Mouse (Mus musculus): Measurements from ENCODE around the gene Clk3. TPM values are rescaled to one million over a fixed set of nuclear protein-coding genes. Genes with fewer than 3 reads are reported as not detected.
A peak's percentile ranks its signal among the peaks of the same experiment; 100 is the strongest.

Gene Clk3
- polyA plus RNA-seq, 1 experiment from 2014 or later = 53.2 TPM

DNA sequence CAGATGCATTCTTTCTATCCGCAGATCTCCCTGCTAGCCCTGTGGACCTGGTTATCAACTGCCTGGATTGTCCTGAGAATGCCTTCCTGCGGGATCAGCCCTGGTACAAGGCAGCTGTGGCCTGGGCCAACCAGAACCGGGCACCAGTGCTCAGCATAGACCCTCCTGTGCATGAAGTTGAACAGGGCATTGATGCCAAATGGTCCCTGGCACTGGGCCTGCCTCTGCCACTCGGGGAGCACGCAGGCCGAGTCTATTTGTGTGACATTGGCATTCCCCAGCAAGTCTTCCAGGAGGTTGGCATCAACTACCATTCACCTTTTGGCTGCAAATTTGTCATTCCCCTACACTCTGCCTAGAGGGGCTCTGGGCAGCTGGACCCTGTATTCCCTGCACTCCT lies 17.5 kb downstream of the Clk3 start:
- Histone ChIP-seq H3K27ac (replicated peaks in 1 of 2; ENCODE audit: control insufficient read depth in 1 of 2, insufficient read depth in 1 of 2, low read depth in 2 of 2, low read length in 2 of 2) (no peak overlapping the region), H3K4me3 (ENCODE audit: control insufficient read depth in 1 of 2, insufficient read depth in 1 of 2, low read depth in 1 of 2, low read length in 2 of 2) (no peak overlapping the region), H3K9me3 (ENCODE audit: control insufficient read depth, low read length) (no peaks in the 10 kb centered on the region), H3K36me3 (ENCODE audit: control insufficient read depth, insufficient read depth, low read length) (peaks cover 91% of the 10 kb centered on the region), H3K4me2 (ENCODE audit: low read length) (no peak overlapping the region), H3K4me1 (ENCODE audit: control insufficient read depth in 2 of 2, insufficient read depth in 2 of 2, low read length in 2 of 2) (no peaks in the 10 kb centered on the region), H3K27me3 (ENCODE audit: control insufficient read depth, insufficient read depth, low read length) (no peaks in the 10 kb centered on the region), H3K9ac (ENCODE audit: low read length) (no peak overlapping the region)
- no peak for ATAC-seq (ENCODE audit: insufficient number of reproducible peaks, insufficient read depth, low FRiP score, low read depth)
- 79% methylated on average over 6 of the region's 6 CpGs for WGBS

DNA sequence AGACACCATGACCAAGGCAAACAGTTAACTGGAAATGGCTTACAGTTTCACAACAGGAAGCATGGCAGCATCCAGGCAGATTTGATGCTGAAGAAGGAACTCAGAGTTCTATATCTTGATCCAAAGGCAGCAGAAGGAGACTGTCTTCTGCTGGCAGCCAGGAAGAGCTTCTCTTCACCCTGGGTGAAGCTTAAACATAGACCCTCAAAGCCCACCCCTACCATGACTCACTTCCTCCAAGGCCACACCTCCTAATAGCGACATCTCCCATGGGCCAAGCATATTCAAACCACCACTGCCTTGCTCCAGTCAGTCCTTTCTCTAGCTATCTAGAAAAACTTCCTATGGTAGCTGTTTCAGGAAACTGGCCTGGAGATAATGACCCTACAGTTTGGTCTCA lies 18.6 kb downstream of the Clk3 start:
- Histone ChIP-seq H3K4me2 (ENCODE audit: low read length) (no peak overlapping the region), H3K4me1 (ENCODE audit: control insufficient read depth in 2 of 2, insufficient read depth in 2 of 2, low read length in 2 of 2) (no peaks in the 10 kb centered on the region), H3K9me3 (ENCODE audit: control insufficient read depth, low read length) (no peaks in the 10 kb centered on the region), H3K36me3 (ENCODE audit: control insufficient read depth, insufficient read depth, low read length) (peaks cover 90% of the 10 kb centered on the region), H3K4me3 (ENCODE audit: control insufficient read depth in 1 of 2, insufficient read depth in 1 of 2, low read depth in 1 of 2, low read length in 2 of 2) (no peak overlapping the region), H3K9ac (ENCODE audit: low read length) (no peak overlapping the region), H3K27me3 (ENCODE audit: control insufficient read depth, insufficient read depth, low read length) (no peaks in the 10 kb centered on the region), H3K27ac (replicated peaks in 1 of 2; ENCODE audit: control insufficient read depth in 1 of 2, insufficient read depth in 1 of 2, low read depth in 2 of 2, low read length in 2 of 2) (no peak overlapping the region)
- 64% methylated on average over 1 of the region's 1 CpGs for WGBS
- no peak for ATAC-seq (ENCODE audit: insufficient number of reproducible peaks, insufficient read depth, low FRiP score, low read depth)

DNA sequence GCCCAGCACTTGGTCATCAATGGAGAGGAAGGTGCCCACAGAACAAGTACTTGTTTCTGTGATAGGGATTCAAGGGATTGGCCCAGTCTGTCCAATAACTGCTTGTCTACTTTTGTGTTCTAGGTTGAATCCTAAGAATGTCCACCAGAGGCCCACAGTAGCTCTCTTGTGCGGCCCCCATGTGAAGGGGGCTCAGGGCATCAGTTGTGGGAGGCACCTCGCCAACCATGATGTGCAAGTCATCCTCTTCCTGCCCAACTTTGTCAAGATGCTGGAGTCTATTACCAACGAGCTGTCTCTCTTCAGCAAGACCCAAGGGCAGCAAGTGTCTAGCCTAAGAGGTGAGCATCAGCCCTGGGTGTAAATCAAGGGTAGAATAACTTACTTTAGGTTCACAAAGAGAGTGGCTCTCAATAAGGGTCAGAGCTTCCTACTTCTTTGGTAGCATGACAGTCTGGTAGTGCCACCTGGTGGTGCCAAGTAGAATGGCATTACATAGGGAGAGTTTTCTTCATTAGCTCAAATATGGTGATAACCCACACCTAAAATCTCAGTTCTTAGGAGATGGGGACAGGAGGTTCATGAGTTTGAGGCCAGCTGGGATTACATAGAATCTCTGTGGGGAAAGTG lies 21.1 kb downstream of the Clk3 start:
- H3K27me3 ChIP-seq (ENCODE audit: control insufficient read depth, insufficient read depth, low read length) = no peaks in the 10 kb centered on the region
- peaks cover 89% of the 10 kb centered on the region for H3K36me3 ChIP-seq (ENCODE audit: control insufficient read depth, insufficient read depth, low read length)
- H3K4me3 ChIP-seq (ENCODE audit: control insufficient read depth in 1 of 2, insufficient read depth in 1 of 2, low read depth in 1 of 2, low read length in 2 of 2) = no peak overlapping the region
- H3K9me3 ChIP-seq (ENCODE audit: control insufficient read depth, low read length) = no peaks in the 10 kb centered on the region
- ATAC-seq (ENCODE audit: insufficient number of reproducible peaks, insufficient read depth, low FRiP score, low read depth) = no peak
- no peak overlapping the region for H3K4me2 ChIP-seq (ENCODE audit: low read length)
- 69% methylated on average over 3 of the region's 3 CpGs for WGBS
- H3K4me1 ChIP-seq (ENCODE audit: control insufficient read depth in 2 of 2, insufficient read depth in 2 of 2, low read length in 2 of 2) = no peaks in the 10 kb centered on the region
- no peak overlapping the region for H3K27ac ChIP-seq (replicated peaks in 1 of 2; ENCODE audit: control insufficient read depth in 1 of 2, insufficient read depth in 1 of 2, low read depth in 2 of 2, low read length in 2 of 2)
- H3K9ac ChIP-seq (ENCODE audit: low read length) = no peak overlapping the region

DNA sequence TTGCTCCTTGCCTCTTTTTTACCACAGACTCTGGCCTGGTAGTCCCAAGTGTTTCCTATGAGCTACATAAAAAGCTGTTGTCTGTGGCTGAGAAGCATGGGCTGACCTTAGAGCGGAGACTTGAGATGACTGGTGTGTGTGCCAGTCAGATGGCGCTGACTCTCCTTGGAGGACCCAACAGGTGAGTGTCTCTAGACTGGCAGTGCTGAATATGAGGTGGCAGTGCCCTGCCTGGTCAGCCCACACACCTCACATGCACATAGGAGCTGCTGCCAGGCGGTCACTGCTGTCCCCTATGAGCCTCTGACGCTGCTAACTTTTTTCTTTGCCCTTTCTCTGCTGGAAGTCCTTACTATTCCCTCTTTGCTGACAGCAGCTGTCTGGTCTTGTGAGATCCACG lies 25.8 kb downstream of the Clk3 start:
- H3K27ac ChIP-seq (replicated peaks in 1 of 2; ENCODE audit: control insufficient read depth in 1 of 2, insufficient read depth in 1 of 2, low read depth in 2 of 2, low read length in 2 of 2) = no peak overlapping the region
- peaks cover 48% of the 10 kb centered on the region for H3K36me3 ChIP-seq (ENCODE audit: control insufficient read depth, insufficient read depth, low read length)
- no peaks in the 10 kb centered on the region for H3K9me3 ChIP-seq (ENCODE audit: control insufficient read depth, low read length)
- no peak overlapping the region for H3K9ac ChIP-seq (ENCODE audit: low read length)
- WGBS = 88% methylated on average over 5 of the region's 5 CpGs
- H3K4me2 ChIP-seq (ENCODE audit: low read length) = no peak overlapping the region
- peaks cover 0 to 8% of the 10 kb centered on the region in 2 experiments; a peak in 1 of 4 replicates for H3K4me1 ChIP-seq (ENCODE audit: control insufficient read depth in 2 of 2, insufficient read depth in 2 of 2, low read length in 2 of 2)
- ATAC-seq (ENCODE audit: insufficient number of reproducible peaks, insufficient read depth, low FRiP score, low read depth) = no peak
- H3K27me3 ChIP-seq (ENCODE audit: control insufficient read depth, insufficient read depth, low read length) = no peaks in the 10 kb centered on the region
- no peak overlapping the region for H3K4me3 ChIP-seq (ENCODE audit: control insufficient read depth in 1 of 2, insufficient read depth in 1 of 2, low read depth in 1 of 2, low read length in 2 of 2)

DNA sequence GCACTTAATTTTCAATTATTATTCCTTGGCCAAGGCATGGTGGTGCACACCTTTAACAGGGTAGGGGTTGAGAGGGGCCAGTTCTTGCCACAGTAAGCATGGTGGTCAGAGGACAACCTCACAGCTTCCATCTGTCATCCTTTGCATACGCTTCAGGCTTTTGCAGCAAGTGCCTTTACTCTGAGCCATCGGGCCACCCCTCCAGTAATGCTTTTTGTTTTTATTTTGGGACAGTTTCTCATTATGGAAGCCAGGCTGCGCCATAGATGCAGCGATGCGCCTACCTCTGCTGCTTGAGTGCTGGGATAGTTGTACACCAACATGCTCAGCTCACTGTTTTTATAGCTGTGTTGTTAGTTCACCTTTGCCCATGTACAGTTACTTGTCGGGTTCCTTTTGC lies 32.1 kb downstream of the Clk3 start:
- Histone ChIP-seq H3K4me2 (ENCODE audit: low read length) (no peak overlapping the region), H3K27ac (replicated peaks in 1 of 2; ENCODE audit: control insufficient read depth in 1 of 2, insufficient read depth in 1 of 2, low read depth in 2 of 2, low read length in 2 of 2) (no peak overlapping the region), H3K36me3 (ENCODE audit: control insufficient read depth, insufficient read depth, low read length) (peaks cover 20% of the 10 kb centered on the region), H3K4me1 (ENCODE audit: control insufficient read depth in 2 of 2, insufficient read depth in 2 of 2, low read length in 2 of 2) (peaks cover 0 to 8% of the 10 kb centered on the region in 2 experiments; a peak in 1 of 4 replicates), H3K9ac (ENCODE audit: low read length) (no peak overlapping the region), H3K9me3 (ENCODE audit: control insufficient read depth, low read length) (no peaks in the 10 kb centered on the region), H3K27me3 (ENCODE audit: control insufficient read depth, insufficient read depth, low read length) (no peaks in the 10 kb centered on the region), H3K4me3 (ENCODE audit: control insufficient read depth in 1 of 2, insufficient read depth in 1 of 2, low read depth in 1 of 2, low read length in 2 of 2) (no peak overlapping the region)
- ATAC-seq (ENCODE audit: insufficient number of reproducible peaks, insufficient read depth, low FRiP score, low read depth) = no peak
- 92% methylated on average over 6 of the region's 6 CpGs for WGBS

- H3K9ac ChIP-seq (ENCODE audit: low read length) = no peak overlapping the region
- WGBS = 73% methylated on average over 1 of the region's 1 CpGs
- H3K27ac ChIP-seq (replicated peaks in 1 of 2; ENCODE audit: control insufficient read depth in 1 of 2, insufficient read depth in 1 of 2, low read depth in 2 of 2, low read length in 2 of 2) = no peak overlapping the region
- no peaks in the 10 kb centered on the region for H3K9me3 ChIP-seq (ENCODE audit: control insufficient read depth, low read length)
- H3K36me3 ChIP-seq (ENCODE audit: control insufficient read depth, insufficient read depth, low read length) = peaks cover 41% of the 10 kb centered on the region
- no peak overlapping the region for H3K4me2 ChIP-seq (ENCODE audit: low read length)
- no peaks in the 10 kb centered on the region for H3K27me3 ChIP-seq (ENCODE audit: control insufficient read depth, insufficient read depth, low read length)
- ATAC-seq (ENCODE audit: insufficient number of reproducible peaks, insufficient read depth, low FRiP score, low read depth) = no peak
- no peak overlapping the region for H3K4me3 ChIP-seq (ENCODE audit: control insufficient read depth in 1 of 2, insufficient read depth in 1 of 2, low read depth in 1 of 2, low read length in 2 of 2)
- H3K4me1 ChIP-seq (ENCODE audit: control insufficient read depth in 2 of 2, insufficient read depth in 2 of 2, low read length in 2 of 2) = peaks cover 0 to 10% of the 10 kb centered on the region in 2 experiments; a peak in 2 of 4 replicates
Measured at GRCm38 (mm10) chr9:57728312-57728711, 37.3 kb downstream of the Clk3 start.

DNA sequence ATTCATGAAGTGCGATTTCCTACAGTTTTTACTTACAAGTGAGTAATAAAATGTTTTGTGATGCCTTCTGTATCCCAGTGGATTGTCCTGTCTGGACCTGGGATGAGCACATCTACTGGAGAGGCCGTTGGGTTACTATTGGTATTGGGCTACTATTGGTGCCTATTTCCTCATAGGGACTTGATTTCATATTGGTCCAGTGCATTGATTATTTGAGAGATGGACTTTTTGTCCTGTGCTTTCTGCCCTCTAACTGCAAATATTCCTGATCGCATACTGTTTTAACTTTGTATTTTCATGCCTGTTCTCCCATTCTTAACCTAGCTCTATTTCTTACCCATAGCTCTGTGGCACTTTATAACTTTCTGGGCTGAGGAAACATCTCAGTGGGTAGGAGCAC lies 41.0 kb downstream of the Clk3 start:
- no peak overlapping the region for H3K27ac ChIP-seq (replicated peaks in 1 of 2; ENCODE audit: control insufficient read depth in 1 of 2, insufficient read depth in 1 of 2, low read depth in 2 of 2, low read length in 2 of 2)
- H3K4me3 ChIP-seq (ENCODE audit: control insufficient read depth in 1 of 2, insufficient read depth in 1 of 2, low read depth in 1 of 2, low read length in 2 of 2) = no peak overlapping the region
- H3K4me1 ChIP-seq (ENCODE audit: control insufficient read depth in 2 of 2, insufficient read depth in 2 of 2, low read length in 2 of 2) = peaks cover 0 to 11% of the 10 kb centered on the region in 2 experiments; a peak in 2 of 4 replicates
- no peak for ATAC-seq (ENCODE audit: insufficient number of reproducible peaks, insufficient read depth, low FRiP score, low read depth)
- H3K9me3 ChIP-seq (ENCODE audit: control insufficient read depth, low read length) = no peaks in the 10 kb centered on the region
- H3K36me3 ChIP-seq (ENCODE audit: control insufficient read depth, insufficient read depth, low read length) = peaks cover 55% of the 10 kb centered on the region
- WGBS = 92% methylated on average over 3 of the region's 3 CpGs
- H3K9ac ChIP-seq (ENCODE audit: low read length) = no peak overlapping the region
- no peaks in the 10 kb centered on the region for H3K27me3 ChIP-seq (ENCODE audit: control insufficient read depth, insufficient read depth, low read length)
- H3K4me2 ChIP-seq (ENCODE audit: low read length) = no peak overlapping the region

DNA sequence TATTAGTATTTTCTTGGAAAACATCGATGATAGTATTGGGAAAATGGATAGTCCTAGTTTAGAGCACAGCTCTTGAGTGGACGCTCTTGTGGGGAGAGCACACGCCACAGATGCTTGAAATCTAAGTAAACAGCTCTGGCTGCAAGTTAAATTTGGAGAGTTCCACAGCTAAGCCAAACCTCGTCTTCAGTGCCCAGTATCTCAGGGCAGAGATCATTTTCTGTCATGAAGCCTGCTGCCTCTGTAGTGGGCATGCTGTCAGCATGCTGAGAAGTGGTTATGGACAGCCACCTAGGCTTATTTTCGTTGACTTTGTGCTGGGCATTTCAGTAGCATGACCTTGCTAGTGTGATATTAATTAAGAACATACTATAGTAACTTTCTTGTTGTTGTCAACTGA lies 41.9 kb downstream of the Clk3 start:
- H3K27ac ChIP-seq (replicated peaks in 1 of 2; ENCODE audit: control insufficient read depth in 1 of 2, insufficient read depth in 1 of 2, low read depth in 2 of 2, low read length in 2 of 2) = peak overlapping the region in 1 of 2 experiments; percentile 20; a peak in 1 of 4 replicates
- H3K9ac ChIP-seq (ENCODE audit: low read length) = no peak overlapping the region
- no peak overlapping the region for H3K4me2 ChIP-seq (ENCODE audit: low read length)
- no peak for ATAC-seq (ENCODE audit: insufficient number of reproducible peaks, insufficient read depth, low FRiP score, low read depth)
- no peaks in the 10 kb centered on the region for H3K9me3 ChIP-seq (ENCODE audit: control insufficient read depth, low read length)
- H3K4me3 ChIP-seq (ENCODE audit: control insufficient read depth in 1 of 2, insufficient read depth in 1 of 2, low read depth in 1 of 2, low read length in 2 of 2) = no peak overlapping the region
- no peaks in the 10 kb centered on the region for H3K27me3 ChIP-seq (ENCODE audit: control insufficient read depth, insufficient read depth, low read length)
- H3K36me3 ChIP-seq (ENCODE audit: control insufficient read depth, insufficient read depth, low read length) = peaks cover 52% of the 10 kb centered on the region
- H3K4me1 ChIP-seq (ENCODE audit: control insufficient read depth in 2 of 2, insufficient read depth in 2 of 2, low read length in 2 of 2) = peaks cover 0 to 11% of the 10 kb centered on the region in 2 experiments; a peak in 2 of 4 replicates
- 75% methylated on average over 5 of the region's 5 CpGs for WGBS

Measured in heart, embryonic 14.5 days (tissue).